In genomic region chr1:74935402-74935801, GRCm38 (mm10) we compare ENCODE assay signal across 8 mouse cellular contexts. TPM values are rescaled to one million over a fixed set of nuclear protein-coding genes. Genes with fewer than 3 reads are reported as not detected.
DNase-seq lines count a peak whose midpoint lies in the region; ATAC-seq lines count a peak whose summit lies in the region.

TSS of gene Cfap65 (minus strand) at chr1:74935599.

- ATAC-seq in hindbrain, embryonic 14.5 days (ENCODE audit: low FRiP score): peak; percentile 68; the same call in 1 of the 2 replicates
- peak; percentile 57; the same call in 1 of the 2 replicates for ATAC-seq in midbrain, embryonic 11.5 days (ENCODE audit: low FRiP score)
- ATAC-seq in stomach, embryonic 16.5 days (ENCODE audit: insufficient read depth, low FRiP score): no peak
- no peak for ATAC-seq in megakaryocyte-erythroid progenitor cell, adult 5-6 weeks (replicated peaks; ENCODE audit: low FRiP score, low TSS enrichment, poor library complexity, severe bottlenecking)

- H3K27ac ChIP-seq in heart, embryonic 10.5 days: no peak within 1 kb of the TSS
- H3K27ac ChIP-seq in hindbrain, embryonic 14.5 days: no peak within 1 kb of the TSS
- no peak within 1 kb of the TSS for H3K27ac ChIP-seq in midbrain, embryonic 11.5 days (ENCODE audit: low read depth, low read length)
- no peak within 1 kb of the TSS for H3K27ac ChIP-seq in stomach, embryonic 16.5 days (ENCODE audit: low read length)

- no peaks in the 10 kb centered on the region for H3K9me3 ChIP-seq in heart, embryonic 10.5 days
- no peaks in the 10 kb centered on the region for H3K9me3 ChIP-seq in hindbrain, embryonic 14.5 days (ENCODE audit: control insufficient read depth, low read length)
- H3K9me3 ChIP-seq in midbrain, embryonic 11.5 days (ENCODE audit: control insufficient read depth, low read length): no peaks in the 10 kb centered on the region
- H3K9me3 ChIP-seq in stomach, embryonic 16.5 days (replicated peaks; ENCODE audit: control insufficient read depth, low read length): no peaks in the 10 kb centered on the region

- H3K9ac ChIP-seq in hindbrain, embryonic 14.5 days: peak within 1 kb of the TSS; percentile 1; the same call in 1 of the 2 replicates
- H3K9ac ChIP-seq in midbrain, embryonic 11.5 days (ENCODE audit: low read length): no peak within 1 kb of the TSS
- no peak within 1 kb of the TSS for H3K9ac ChIP-seq in stomach, embryonic 16.5 days (ENCODE audit: low read length)

- H3K4me2 ChIP-seq in hindbrain, embryonic 14.5 days (replicated peaks): peak within 1 kb of the TSS; percentile 45
- peak within 1 kb of the TSS; percentile 62 for H3K4me2 ChIP-seq in midbrain, embryonic 11.5 days
- peak within 1 kb of the TSS; percentile 35 for H3K4me2 ChIP-seq in stomach, embryonic 16.5 days (ENCODE audit: low read depth, low read length)

- 2% methylated on average over 18 of the region's 18 CpGs for WGBS in heart, embryonic 10.5 days
- WGBS in hindbrain, embryonic 14.5 days: 2% methylated on average over 18 of the region's 18 CpGs
- 3% methylated on average over 18 of the region's 18 CpGs for WGBS in midbrain, embryonic 11.5 days
- 2% methylated on average over 18 of the region's 18 CpGs for WGBS in stomach, embryonic 16.5 days

- H3K4me1 ChIP-seq in heart, embryonic 10.5 days: no peaks in the 10 kb centered on the region
- H3K4me1 ChIP-seq in hindbrain, embryonic 14.5 days (replicated peaks; ENCODE audit: control insufficient read depth, insufficient read depth, low read length): no peaks in the 10 kb centered on the region
- no peaks in the 10 kb centered on the region for H3K4me1 ChIP-seq in midbrain, embryonic 11.5 days (ENCODE audit: control insufficient read depth, insufficient read depth, low read length)
- H3K4me1 ChIP-seq in stomach, embryonic 16.5 days (ENCODE audit: control insufficient read depth, insufficient read depth, low read length): no peaks in the 10 kb centered on the region

- peak; percentile 17 to 34 for DNase-seq in heart, adult 18-20 months
- no peak for DNase-seq in heart, embryonic 10.5 days (ENCODE audit: low spot score)
- peak; percentile 83 for DNase-seq in embryo, embryonic 10 days (ENCODE audit: low spot score)
- peak; percentile 82 for DNase-seq in hindbrain, embryonic 14.5 days (ENCODE audit: low spot score)
- DNase-seq in layer of hippocampus, postnatal 14 days (ENCODE audit: low spot score in 2 of 2): peak; percentile 50 to 73
- peak; percentile 95 for DNase-seq in midbrain, embryonic 11.5 days (ENCODE audit: low spot score, missing footprints)

- no peak within 1 kb of the TSS; the same call in 1 of the 2 replicates for H3K4me3 ChIP-seq in heart, embryonic 10.5 days
- peak within 1 kb of the TSS; percentile 23 for H3K4me3 ChIP-seq in hindbrain, embryonic 14.5 days (replicated peaks; ENCODE audit: low read length)
- H3K4me3 ChIP-seq in midbrain, embryonic 11.5 days (ENCODE audit: low read depth, low read length): peak within 1 kb of the TSS; percentile 32
- peak within 1 kb of the TSS; percentile 10; the same call in 1 of the 2 replicates for H3K4me3 ChIP-seq in stomach, embryonic 16.5 days (replicated peaks; ENCODE audit: low read length)

- H3K27me3 ChIP-seq in heart, embryonic 10.5 days (ENCODE audit: insufficient read depth, poor library complexity, severe bottlenecking): peaks cover 72% of the 10 kb centered on the region
- H3K27me3 ChIP-seq in hindbrain, embryonic 14.5 days (ENCODE audit: control insufficient read depth, insufficient read depth, low read length): peaks cover 38% of the 10 kb centered on the region
- no peaks in the 10 kb centered on the region for H3K27me3 ChIP-seq in midbrain, embryonic 11.5 days (ENCODE audit: control insufficient read depth, insufficient read depth, low read length)
- H3K27me3 ChIP-seq in stomach, embryonic 16.5 days (ENCODE audit: control insufficient read depth, insufficient read depth, low read length): peaks cover 4% of the 10 kb centered on the region

- no peaks in the 10 kb centered on the region for H3K36me3 ChIP-seq in heart, embryonic 10.5 days
- H3K36me3 ChIP-seq in hindbrain, embryonic 14.5 days (replicated peaks; ENCODE audit: control insufficient read depth, insufficient read depth): no peaks in the 10 kb centered on the region
- H3K36me3 ChIP-seq in midbrain, embryonic 11.5 days (ENCODE audit: control insufficient read depth, insufficient read depth, low read length): no peaks in the 10 kb centered on the region
- no peaks in the 10 kb centered on the region for H3K36me3 ChIP-seq in stomach, embryonic 16.5 days (ENCODE audit: control insufficient read depth, insufficient read depth, low read length)

RNA-seq across cellular contexts. Expression of gene Cfap65, which starts in this region (rescaled TPM):
- total RNA-seq in heart, adult 18-20 months (2021): under 1 TPM in 1 of 2 experiments, not detected in 1; 0.33 TPM
- not detected in 2 replicates for polyA plus RNA-seq in heart, embryonic 10.5 days (2016; fragmentation: Nextera tagmentation; extraction: Ambion mirVana)
- 1.2 and 1.4 TPM in 2 replicates for polyA plus RNA-seq in hindbrain, embryonic 14.5 days (2014; fragmentation: Nextera tagmentation; extraction: Ambion mirVana)
- 1 to 10 TPM; 1.6 to 3.8 TPM for total RNA-seq in layer of hippocampus, postnatal 14 days (2021)
- 0.03 and 0.04 TPM in 2 replicates for polyA plus RNA-seq in midbrain, embryonic 11.5 days (2014; fragmentation: Nextera tagmentation; extraction: Ambion mirVana)
- 0.05 and 0.07 TPM in 2 replicates for polyA plus RNA-seq in stomach, embryonic 16.5 days (2015; fragmentation: Nextera tagmentation; extraction: Ambion mirVana)
- total RNA-seq in megakaryocyte-erythroid progenitor cell, adult 5-6 weeks (2014; fragmentation: Nextera tagmentation): not detected in 2 replicates
- not detected in 2 replicates for total RNA-seq in megakaryocyte-erythroid progenitor cell, adult 5-6 weeks (2017)

Comparison
In these comparisons a context has a peak if more than half of its experiments do, and no peak if none do; other contexts are left out.
1. Peak in DNase-seq in heart, adult 18-20 months; RNA of the gene not detected or under 1 TPM.
2. Peak in DNase-seq, ATAC-seq, H3K4me3 ChIP-seq and H3K4me2 ChIP-seq in midbrain, embryonic 11.5 days; RNA of the gene not detected or under 1 TPM.